Mouse (Mus musculus): ENCODE data around the gene Prss38. TPM values are rescaled to one million over a fixed set of nuclear protein-coding genes. Genes with fewer than 3 reads are reported as not detected.
A peak's percentile ranks its signal among the peaks of the same experiment; 100 is the strongest.
"Not testable (repeated sequence)": the region's sequence is repeated elsewhere in the genome, so short reads cannot be mapped to it uniquely, and the experiment has no call there.

Prss38 gene
- polyA plus RNA-seq, 1 experiment from 2014 or later = not detected

DNA sequence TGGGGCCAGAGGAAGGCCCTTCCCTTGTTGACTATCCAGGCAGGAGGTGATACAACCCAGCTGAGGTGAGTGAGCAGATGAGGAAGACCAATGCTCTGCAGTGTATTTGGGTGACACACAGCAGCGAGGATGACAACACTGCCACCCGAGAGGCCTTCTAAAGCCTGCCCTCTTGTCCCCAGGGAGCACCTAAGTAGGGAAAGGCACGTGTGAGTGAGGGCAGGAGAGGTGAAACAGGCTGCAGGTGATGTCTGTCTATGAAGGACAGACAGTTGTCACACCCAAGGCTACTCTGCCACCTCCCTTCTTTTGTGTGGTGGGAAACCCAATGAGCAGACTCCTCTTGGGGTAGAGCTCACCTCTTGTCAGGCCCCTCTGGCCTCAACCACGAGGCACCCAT, 14.2 kb upstream of the Prss38 start:
- DNase-seq (ENCODE audit: low spot score) = no peak
- 62% methylated on average over 4 of the region's 4 CpGs for WGBS

DNA sequence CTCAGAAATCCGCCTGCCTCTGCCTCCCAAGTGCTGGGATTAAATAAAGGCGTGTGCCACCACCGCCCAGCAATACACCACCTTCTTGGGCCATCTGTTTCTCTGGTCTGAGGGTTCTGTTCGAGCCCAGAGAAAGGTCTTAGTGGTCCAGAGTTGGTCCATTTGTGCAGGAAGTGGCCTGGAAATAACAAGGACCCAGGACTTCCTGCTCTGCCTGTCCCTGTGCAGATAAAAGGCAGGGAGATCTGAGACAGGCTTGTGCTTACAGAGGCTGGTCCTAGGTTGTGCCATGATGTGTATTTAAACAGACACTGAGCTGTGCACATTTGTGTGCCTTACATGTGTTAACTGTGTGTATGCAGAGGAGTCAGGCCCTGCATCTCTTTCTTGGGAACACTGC, 13.3 kb upstream of the Prss38 start:
- Histone ChIP-seq H3K36me3 (ENCODE audit: control insufficient read depth, insufficient read depth, low read length) (no peaks in the 10 kb centered on the region), H3K4me2 (ENCODE audit: low read depth, low read length) (no peak overlapping the region), H3K4me1 (ENCODE audit: control insufficient read depth, insufficient read depth, low read length) (peaks cover 34% of the 10 kb centered on the region), H3K4me3 (ENCODE audit: low read depth, low read length) (no peak overlapping the region), H3K9me3 (ENCODE audit: control insufficient read depth, low read length) (no peaks in the 10 kb centered on the region), H3K27ac (replicated peaks; ENCODE audit: low read depth, low read length) (no peak overlapping the region), H3K9ac (ENCODE audit: low read depth, low read length) (no peak overlapping the region), H3K27me3 (replicated peaks; ENCODE audit: control insufficient read depth, insufficient read depth, low read length) (no peaks in the 10 kb centered on the region)
- ATAC-seq (ENCODE audit: low read depth) = no peak
- 83% methylated on average over 4 of the region's 4 CpGs for WGBS
- no peak for DNase-seq (ENCODE audit: low spot score)

More for the DNA sequence above, 14.2 kb upstream of the Prss38 start:
- Histone ChIP-seq H3K9me3 (ENCODE audit: control insufficient read depth, low read length) (no peaks in the 10 kb centered on the region), H3K9ac (ENCODE audit: low read depth, low read length) (no peak overlapping the region), H3K4me3 (ENCODE audit: low read depth, low read length) (no peak overlapping the region), H3K36me3 (ENCODE audit: control insufficient read depth, insufficient read depth, low read length) (no peaks in the 10 kb centered on the region), H3K27me3 (replicated peaks; ENCODE audit: control insufficient read depth, insufficient read depth, low read length) (no peaks in the 10 kb centered on the region), H3K4me1 (ENCODE audit: control insufficient read depth, insufficient read depth, low read length) (peaks cover 34% of the 10 kb centered on the region), H3K27ac (replicated peaks; ENCODE audit: low read depth, low read length) (no peak overlapping the region), H3K4me2 (ENCODE audit: low read depth, low read length) (no peak overlapping the region)
- no peak for ATAC-seq (ENCODE audit: low read depth)

DNA sequence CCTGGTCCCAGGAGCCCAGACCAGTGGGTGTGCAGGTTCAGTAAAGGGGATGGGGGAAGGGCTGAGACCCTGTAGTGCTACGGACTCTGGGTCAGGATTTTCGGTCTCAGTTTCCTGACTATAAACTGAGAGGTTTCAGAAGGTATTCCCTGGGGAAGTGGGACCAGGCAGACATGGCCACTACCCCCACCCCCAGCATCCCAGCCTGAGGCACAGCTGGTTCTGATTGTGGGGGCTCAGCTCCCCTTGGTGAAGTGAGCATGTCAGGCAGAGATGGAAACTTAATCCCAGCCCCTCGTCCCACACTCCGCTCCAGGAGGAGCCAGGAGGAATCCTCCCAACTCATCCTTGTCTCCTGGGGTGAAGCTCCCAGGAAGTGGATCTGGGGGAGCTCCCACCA, 12.0 kb upstream of the Prss38 start:
- Histone ChIP-seq H3K27me3 (replicated peaks; ENCODE audit: control insufficient read depth, insufficient read depth, low read length) (no peaks in the 10 kb centered on the region), H3K9ac (ENCODE audit: low read depth, low read length) (no peak overlapping the region), H3K27ac (replicated peaks; ENCODE audit: low read depth, low read length) (no peak overlapping the region), H3K4me2 (ENCODE audit: low read depth, low read length) (no peak overlapping the region), H3K9me3 (ENCODE audit: control insufficient read depth, low read length) (no peaks in the 10 kb centered on the region), H3K4me3 (ENCODE audit: low read depth, low read length) (no peak overlapping the region), H3K4me1 (ENCODE audit: control insufficient read depth, insufficient read depth, low read length) (peaks cover 29% of the 10 kb centered on the region), H3K36me3 (ENCODE audit: control insufficient read depth, insufficient read depth, low read length) (no peaks in the 10 kb centered on the region)
- ATAC-seq (ENCODE audit: low read depth) = no peak
- DNase-seq (ENCODE audit: low spot score) = no peak
- WGBS = 22% methylated on average over 4 of the region's 4 CpGs

DNA sequence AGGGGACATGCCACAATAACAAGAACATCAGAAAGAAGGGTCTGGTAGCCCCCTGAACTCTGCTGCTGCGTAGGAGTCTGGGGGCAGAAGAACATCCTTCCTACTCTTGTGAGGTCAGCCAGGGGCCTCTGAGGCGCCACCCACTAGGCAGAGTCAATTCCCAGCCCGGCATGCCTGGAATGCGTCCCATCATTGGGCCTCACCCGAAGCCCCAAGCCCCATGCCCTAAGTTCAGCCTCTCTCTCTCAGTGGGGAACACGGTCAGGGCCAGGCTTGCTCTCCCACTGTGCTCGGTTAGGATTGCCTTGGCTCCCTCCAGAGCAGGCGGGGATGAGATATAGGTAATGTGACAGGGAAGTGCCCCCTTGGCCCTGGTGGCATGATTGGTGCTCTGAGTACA, 9.7 kb upstream of the Prss38 start:
- 3% methylated on average over 8 of the region's 8 CpGs for WGBS
- DNase-seq (ENCODE audit: low spot score) (peak; percentile 63), ATAC-seq (ENCODE audit: low read depth) (peak; percentile 75)
- peaks cover 23% of the 10 kb centered on the region for H3K4me1 ChIP-seq (ENCODE audit: control insufficient read depth, insufficient read depth, low read length)
- no peaks in the 10 kb centered on the region for H3K36me3 ChIP-seq (ENCODE audit: control insufficient read depth, insufficient read depth, low read length)
- no peaks in the 10 kb centered on the region for H3K9me3 ChIP-seq (ENCODE audit: control insufficient read depth, low read length)
- H3K4me2 ChIP-seq (ENCODE audit: low read depth, low read length) = no peak overlapping the region
- H3K27me3 ChIP-seq (replicated peaks; ENCODE audit: control insufficient read depth, insufficient read depth, low read length) = no peaks in the 10 kb centered on the region
- H3K4me3 ChIP-seq (ENCODE audit: low read depth, low read length) = no peak overlapping the region
- no peak overlapping the region; the same call in 1 of the 2 replicates for H3K27ac ChIP-seq (replicated peaks; ENCODE audit: low read depth, low read length)
- H3K9ac ChIP-seq (ENCODE audit: low read depth, low read length) = no peak overlapping the region

DNA sequence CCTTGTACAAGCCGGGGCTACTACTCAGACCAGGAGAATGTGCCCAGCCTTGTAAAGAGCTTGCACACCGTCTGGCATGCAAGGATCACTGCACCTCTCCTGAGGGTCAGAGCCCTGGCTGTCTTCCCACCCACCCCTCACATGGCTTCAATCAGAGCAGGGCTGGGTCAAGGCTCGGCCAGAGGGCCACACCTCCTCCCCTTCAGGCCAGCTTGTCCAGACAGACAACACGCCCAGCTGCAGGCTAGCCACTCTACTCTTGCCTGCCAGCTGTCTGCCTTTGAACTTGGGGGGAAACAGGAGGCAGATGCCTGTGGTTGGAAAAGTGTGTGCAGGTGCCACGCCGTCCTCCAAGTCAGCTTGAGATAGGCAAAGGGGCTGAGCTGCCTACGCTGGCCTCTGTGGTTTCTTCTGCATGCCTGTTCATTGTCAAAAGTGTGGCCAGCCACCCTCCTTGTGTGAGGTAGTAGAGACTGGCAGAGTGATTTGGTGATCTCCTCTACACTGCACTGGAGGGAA, 9.0 kb upstream of the Prss38 start:
- no peaks in the 10 kb centered on the region for H3K9me3 ChIP-seq (ENCODE audit: control insufficient read depth, low read length)
- peak; percentile 64 for ATAC-seq (ENCODE audit: low read depth)
- H3K4me1 ChIP-seq (ENCODE audit: control insufficient read depth, insufficient read depth, low read length) = peaks cover 23% of the 10 kb centered on the region
- no peaks in the 10 kb centered on the region for H3K36me3 ChIP-seq (ENCODE audit: control insufficient read depth, insufficient read depth, low read length)
- no peak overlapping the region for H3K9ac ChIP-seq (ENCODE audit: low read depth, low read length)
- DNase-seq (ENCODE audit: low spot score) = peak; percentile 66
- no peak overlapping the region; the same call in 1 of the 2 replicates for H3K27ac ChIP-seq (replicated peaks; ENCODE audit: low read depth, low read length)
- WGBS = 16% methylated on average over 7 of the region's 7 CpGs
- H3K4me2 ChIP-seq (ENCODE audit: low read depth, low read length) = no peak overlapping the region
- no peak overlapping the region for H3K4me3 ChIP-seq (ENCODE audit: low read depth, low read length)
- H3K27me3 ChIP-seq (replicated peaks; ENCODE audit: control insufficient read depth, insufficient read depth, low read length) = no peaks in the 10 kb centered on the region

DNA sequence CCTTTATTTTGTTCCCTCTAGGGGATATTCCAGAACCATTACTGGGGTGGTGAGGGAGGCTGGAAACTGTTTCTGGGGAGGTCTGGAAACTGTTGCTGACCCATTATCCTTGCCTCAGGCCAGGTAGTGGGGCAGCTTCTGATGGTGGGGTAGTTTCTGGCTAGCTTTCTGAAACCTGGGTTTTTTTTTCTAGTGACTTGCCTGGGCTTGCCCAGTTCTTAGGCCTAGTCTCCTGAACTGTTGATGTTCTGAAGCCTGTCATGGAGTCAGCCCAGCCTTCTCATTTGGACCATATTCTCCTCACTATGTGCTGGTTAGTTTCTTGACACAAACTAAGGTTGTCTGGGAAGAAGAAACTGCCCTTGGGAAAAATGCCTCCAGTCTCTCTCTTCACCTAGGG, 4.1 kb upstream of the Prss38 start:
- ATAC-seq (ENCODE audit: low read depth) = no peak
- H3K27ac ChIP-seq (replicated peaks; ENCODE audit: low read depth, low read length) = no peak overlapping the region
- no peak overlapping the region for H3K4me2 ChIP-seq (ENCODE audit: low read depth, low read length)

DNA sequence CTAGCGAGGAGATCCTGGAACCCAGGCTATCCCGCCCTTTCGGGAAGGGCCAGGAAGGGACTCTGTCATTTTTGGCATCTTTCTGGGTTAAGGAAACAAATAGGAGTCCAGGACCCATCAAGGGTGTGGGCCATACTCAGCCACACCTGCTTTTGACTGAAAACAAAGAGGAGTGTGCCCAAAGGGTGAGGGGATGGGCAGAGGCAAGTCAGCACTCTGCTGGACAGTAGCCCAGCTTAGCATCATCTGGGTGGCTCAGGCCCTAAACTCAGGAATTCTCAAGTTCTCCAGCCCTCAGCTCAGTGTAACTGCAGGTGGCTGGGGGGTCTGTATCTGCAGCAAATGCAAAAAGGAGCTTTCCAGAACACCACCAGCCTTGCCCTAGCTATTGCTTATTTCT, 2.5 kb upstream of the Prss38 start:
- WGBS = 88% methylated on average over 3 of the region's 3 CpGs
- ATAC-seq (ENCODE audit: low read depth) (no peak), DNase-seq (ENCODE audit: low spot score) (no peak)
- Histone ChIP-seq H3K36me3 (ENCODE audit: control insufficient read depth, insufficient read depth, low read length) (no peaks in the 10 kb centered on the region), H3K9me3 (ENCODE audit: control insufficient read depth, low read length) (no peaks in the 10 kb centered on the region), H3K4me3 (ENCODE audit: low read depth, low read length) (no peak overlapping the region), H3K4me2 (ENCODE audit: low read depth, low read length) (no peak overlapping the region), H3K27ac (replicated peaks; ENCODE audit: low read depth, low read length) (no peak overlapping the region), H3K4me1 (ENCODE audit: control insufficient read depth, insufficient read depth, low read length) (no peaks in the 10 kb centered on the region), H3K27me3 (replicated peaks; ENCODE audit: control insufficient read depth, insufficient read depth, low read length) (no peaks in the 10 kb centered on the region), H3K9ac (ENCODE audit: low read depth, low read length) (no peak overlapping the region)

More for the DNA sequence above, 4.1 kb upstream of the Prss38 start:
- no peak for DNase-seq (ENCODE audit: low spot score)
- H3K9ac ChIP-seq (ENCODE audit: low read depth, low read length) = no peak overlapping the region
- H3K4me3 ChIP-seq (ENCODE audit: low read depth, low read length) = no peak overlapping the region
- H3K36me3 ChIP-seq (ENCODE audit: control insufficient read depth, insufficient read depth, low read length) = no peaks in the 10 kb centered on the region
- H3K9me3 ChIP-seq (ENCODE audit: control insufficient read depth, low read length) = no peaks in the 10 kb centered on the region
- peaks cover 6% of the 10 kb centered on the region for H3K4me1 ChIP-seq (ENCODE audit: control insufficient read depth, insufficient read depth, low read length)
- H3K27me3 ChIP-seq (replicated peaks; ENCODE audit: control insufficient read depth, insufficient read depth, low read length) = no peaks in the 10 kb centered on the region

DNA sequence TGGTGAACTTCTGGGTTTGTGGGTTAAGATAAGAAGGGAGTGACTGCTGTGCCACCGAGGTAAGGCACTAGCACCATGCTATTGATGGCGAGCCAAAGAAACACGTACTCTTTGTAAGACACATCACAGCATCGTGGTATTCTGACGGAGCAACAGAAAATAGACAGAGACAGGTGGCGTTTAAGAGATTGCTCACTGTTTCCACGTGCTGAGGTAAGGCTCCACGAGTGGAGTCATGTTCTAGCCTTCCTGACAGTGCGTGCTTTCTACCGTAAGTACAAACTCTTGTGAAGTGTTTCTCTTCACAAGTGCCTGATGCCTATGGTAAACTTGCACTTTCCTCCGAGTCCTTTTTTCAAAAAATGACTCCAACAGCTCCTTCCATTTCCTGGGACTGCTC, 5.6 kb downstream of the Prss38 start:
- ATAC-seq (ENCODE audit: low read depth) (no peak), DNase-seq (ENCODE audit: low spot score) (no peak)
- no peak overlapping the region for H3K27ac ChIP-seq (replicated peaks; ENCODE audit: low read depth, low read length)
- H3K4me1 ChIP-seq (ENCODE audit: control insufficient read depth, insufficient read depth, low read length) = peaks cover 17% of the 10 kb centered on the region
- no peak overlapping the region for H3K9ac ChIP-seq (ENCODE audit: low read depth, low read length)
- no peaks in the 10 kb centered on the region for H3K36me3 ChIP-seq (ENCODE audit: control insufficient read depth, insufficient read depth, low read length)
- WGBS = 71% methylated on average over 11 of the region's 11 CpGs
- H3K4me3 ChIP-seq (ENCODE audit: low read depth, low read length) = no peak overlapping the region
- H3K4me2 ChIP-seq (ENCODE audit: low read depth, low read length) = no peak overlapping the region
- H3K9me3 ChIP-seq (ENCODE audit: control insufficient read depth, low read length) = no peaks in the 10 kb centered on the region
- H3K27me3 ChIP-seq (replicated peaks; ENCODE audit: control insufficient read depth, insufficient read depth, low read length) = no peaks in the 10 kb centered on the region

DNA sequence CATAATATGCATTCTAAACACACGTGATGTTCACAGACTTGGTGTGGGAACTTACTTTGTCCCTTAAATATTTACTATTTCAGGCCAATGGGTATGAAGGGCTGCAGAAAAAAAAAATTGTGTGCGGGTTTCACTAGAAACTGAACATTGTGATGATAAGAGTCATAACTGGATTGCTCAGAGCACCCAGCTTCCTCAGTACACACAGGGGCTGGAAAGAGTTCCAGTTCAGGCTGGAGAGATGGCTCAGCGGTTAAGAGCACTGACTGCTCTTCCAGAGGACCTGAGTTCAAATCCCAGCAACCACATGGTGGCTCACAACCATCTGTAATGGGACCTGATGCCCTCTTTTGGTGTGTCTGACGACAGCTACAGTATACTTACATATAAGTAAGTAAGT, 7.5 kb downstream of the Prss38 start:
- H3K27ac ChIP-seq (replicated peaks; ENCODE audit: low read depth, low read length); ATAC-seq (ENCODE audit: low read depth); H3K4me3 ChIP-seq (ENCODE audit: low read depth, low read length); H3K27me3 ChIP-seq (replicated peaks; ENCODE audit: control insufficient read depth, insufficient read depth, low read length); DNase-seq (ENCODE audit: low spot score); H3K4me2 ChIP-seq (ENCODE audit: low read depth, low read length); H3K9ac ChIP-seq (ENCODE audit: low read depth, low read length); H3K36me3 ChIP-seq (ENCODE audit: control insufficient read depth, insufficient read depth, low read length); H3K9me3 ChIP-seq (ENCODE audit: control insufficient read depth, low read length): not testable (repeated sequence)
- 78% methylated on average over 4 of the region's 4 CpGs for WGBS
- H3K4me1 ChIP-seq (ENCODE audit: control insufficient read depth, insufficient read depth, low read length) = peaks cover 29% of the 10 kb centered on the region

Measured in embryonic facial prominence, embryonic 14.5 days (tissue).